In genomic region chr7:121450951-121451843, GRCm38 (mm10) we compare ENCODE assay signal across 15 mouse cellular contexts. TPM values are rescaled to one million over a fixed set of nuclear protein-coding genes. Genes with fewer than 3 reads are reported as not detected.
A peak's percentile ranks its signal among the peaks of the same experiment; 100 is the strongest.
DNase-seq lines count a peak whose midpoint lies in the region; ATAC-seq and TF ChIP-seq lines count a peak whose summit lies in the region.
"Had no signal": no experiment of that assay in that cellular context is flagged by ENCODE, and none has a peak within 500 bp of the region (broad histone marks: within the 10 kb centered on the region; RNA-seq: fewer than 3 reads in every experiment).

No protein-coding gene starts in this region.

- WGBS in heart, embryonic 12.5 days = 63% methylated on average over 13 of the region's 13 CpGs
- WGBS in forebrain, postnatal 0 days = 21% methylated on average over 13 of the region's 13 CpGs
- 31% methylated on average over 13 of the region's 13 CpGs for WGBS in midbrain, embryonic 15.5 days

- no peak for ATAC-seq in heart, embryonic 12.5 days (ENCODE audit: insufficient number of reproducible peaks, low FRiP score)
- ATAC-seq in forebrain, postnatal 0 days = peak; percentile 78
- peak; percentile 87 for ATAC-seq in midbrain, embryonic 15.5 days (replicated peaks)
- no peak for ATAC-seq in megakaryocyte-erythroid progenitor cell, adult 5-6 weeks (replicated peaks; ENCODE audit: low FRiP score, low TSS enrichment, poor library complexity, severe bottlenecking)

- no peak overlapping the region for H3K4me2 ChIP-seq in heart, embryonic 12.5 days
- no peak overlapping the region for H3K4me2 ChIP-seq in forebrain, postnatal 0 days (ENCODE audit: low read depth)
- 0 out of 2 replicates have a peak overlapping the region, but pooled peaks have one; percentile 7 for H3K4me2 ChIP-seq in midbrain, embryonic 15.5 days
- H3K4me2 ChIP-seq: embryonic facial prominence, embryonic 12.5 days had no signal

- no peaks in the 10 kb centered on the region for H3K4me1 ChIP-seq in heart, embryonic 12.5 days (replicated peaks)
- 0 out of 2 replicates have a peak, but pooled peaks cover 5% of the 10 kb centered on the region for H3K4me1 ChIP-seq in forebrain, postnatal 0 days (ENCODE audit: insufficient read depth)
- H3K4me1 ChIP-seq in midbrain, embryonic 15.5 days = peaks cover 18% of the 10 kb centered on the region

- H3K4me3 ChIP-seq in heart, embryonic 12.5 days = no peak overlapping the region
- H3K4me3 ChIP-seq in forebrain, postnatal 0 days (ENCODE audit: low read depth, low read length) = no peak overlapping the region
- no peak overlapping the region for H3K4me3 ChIP-seq in midbrain, embryonic 15.5 days
- H3K4me3 ChIP-seq: embryonic facial prominence, embryonic 12.5 days had no signal

- H3K27ac ChIP-seq in heart, embryonic 12.5 days (ENCODE audit: poor library complexity, severe bottlenecking) = no peak overlapping the region
- H3K27ac ChIP-seq in forebrain, postnatal 0 days (ENCODE audit: low read depth, low read length) = peak overlapping the region; percentile 36
- peak overlapping the region; percentile 3; the same call in 1 of the 2 replicates for H3K27ac ChIP-seq in midbrain, embryonic 15.5 days
- H3K27ac ChIP-seq: embryonic facial prominence, embryonic 12.5 days; liver, embryonic 14.5 days had no signal

- H3K36me3 ChIP-seq in heart, embryonic 12.5 days = no peaks in the 10 kb centered on the region
- H3K36me3 ChIP-seq in forebrain, postnatal 0 days (ENCODE audit: insufficient read depth) = no peaks in the 10 kb centered on the region
- no peaks in the 10 kb centered on the region for H3K36me3 ChIP-seq in midbrain, embryonic 15.5 days (replicated peaks)
- H3K36me3 ChIP-seq: embryonic facial prominence, embryonic 12.5 days; G1E had no signal

- TF ChIP-seq CTCF in forebrain, postnatal 0 days (IDR thresholded peaks at IDR 0.05; ENCODE audit: low read depth) = no peak

- H3K9me3 ChIP-seq in heart, embryonic 12.5 days (replicated peaks) = no peaks in the 10 kb centered on the region
- no peaks in the 10 kb centered on the region for H3K9me3 ChIP-seq in forebrain, postnatal 0 days (ENCODE audit: low read length)
- H3K9me3 ChIP-seq in midbrain, embryonic 15.5 days = no peaks in the 10 kb centered on the region
- H3K9me3 ChIP-seq: embryonic facial prominence, embryonic 12.5 days; G1E had no signal

- DNase-seq in heart, adult 11 months = peak; percentile 57
- DNase-seq in brain, adult 2 months (ENCODE audit: low read depth, low spot score) = peak; percentile 20
- peak; percentile 56 for DNase-seq in forebrain, postnatal 0 days
- no peak for DNase-seq in thymus, postnatal 36 days
- DNase-seq: cerebellum, adult 8-10 months; heart, postnatal 10 days; kidney, adult 11 months had no signal

- no peaks in the 10 kb centered on the region for H3K27me3 ChIP-seq in heart, embryonic 12.5 days (replicated peaks)
- no peaks in the 10 kb centered on the region for H3K27me3 ChIP-seq in forebrain, postnatal 0 days (ENCODE audit: insufficient read depth, low read length)
- no peaks in the 10 kb centered on the region for H3K27me3 ChIP-seq in midbrain, embryonic 15.5 days (replicated peaks)
- H3K27me3 ChIP-seq: embryonic facial prominence, embryonic 12.5 days had no signal

- no peak overlapping the region for H3K9ac ChIP-seq in heart, embryonic 12.5 days
- H3K9ac ChIP-seq in forebrain, postnatal 0 days = no peak overlapping the region
- no peak overlapping the region for H3K9ac ChIP-seq in midbrain, embryonic 15.5 days
- H3K9ac ChIP-seq: embryonic facial prominence, embryonic 12.5 days; liver, embryonic 14.5 days had no signal

RNA-seq across cellular contexts. Expression of gene Hs3st2, which starts 59.5 kb away (rescaled TPM):
- 0.22 TPM in 2 replicates for polyA plus RNA-seq in heart, embryonic 12.5 days (2016; fragmentation: Nextera tagmentation; extraction: Ambion mirVana)
- total RNA-seq in forebrain, postnatal 0 days (2014; rRNA removed) = 17.9 and 28.3 TPM in 2 replicates
- 22.3 and 31.7 TPM in 2 replicates for polyA plus RNA-seq in forebrain, postnatal 0 days (2015; fragmentation: Nextera tagmentation; extraction: Ambion mirVana)
- polyA plus RNA-seq in midbrain, embryonic 15.5 days (2015; fragmentation: Nextera tagmentation; extraction: Ambion mirVana) = 13.4 and 14.9 TPM in 2 replicates
- not detected in 2 replicates for total RNA-seq in megakaryocyte-erythroid progenitor cell, adult 5-6 weeks (2014; fragmentation: Nextera tagmentation)
- total RNA-seq in megakaryocyte-erythroid progenitor cell, adult 5-6 weeks (2017) = not detected in 2 replicates
- total RNA-seq: granulocyte monocyte progenitor cell, adult 5-6 weeks; heart, postnatal 10 days had no signal
- polyA plus RNA-seq: C2C12, G1E had no signal

Comparison
In these comparisons a context has a peak if more than half of its experiments do, and no peak if none do; other contexts are left out.
1. DNase-seq: peak in heart, adult 11 months (single experiment), brain, adult 2 months (single experiment) and forebrain, postnatal 0 days (single experiment); none in thymus, postnatal 36 days (0 of 2).
2. ATAC-seq: peak in forebrain, postnatal 0 days (single experiment) and midbrain, embryonic 15.5 days (single experiment); none in heart, embryonic 12.5 days (single experiment) and megakaryocyte-erythroid progenitor cell, adult 5-6 weeks (single experiment).
3. RNA of gene Hs3st2, which starts 59.5 kb away (polyA plus RNA-seq): 22.3 to 31.7 TPM in forebrain, postnatal 0 days and 13.4 to 14.9 TPM in midbrain, embryonic 15.5 days; 0.22 TPM in heart, embryonic 12.5 days; every median in the first group is over 10 times any median in the second.